Mouse (Mus musculus): ENCODE data around the gene Nt5c3. TPM values are rescaled to one million over a fixed set of nuclear protein-coding genes. Genes with fewer than 3 reads are reported as not detected.

The Nt5c3 gene
- polyA plus RNA-seq, 2 experiments, result 84.0 to 255 TPM

DNA sequence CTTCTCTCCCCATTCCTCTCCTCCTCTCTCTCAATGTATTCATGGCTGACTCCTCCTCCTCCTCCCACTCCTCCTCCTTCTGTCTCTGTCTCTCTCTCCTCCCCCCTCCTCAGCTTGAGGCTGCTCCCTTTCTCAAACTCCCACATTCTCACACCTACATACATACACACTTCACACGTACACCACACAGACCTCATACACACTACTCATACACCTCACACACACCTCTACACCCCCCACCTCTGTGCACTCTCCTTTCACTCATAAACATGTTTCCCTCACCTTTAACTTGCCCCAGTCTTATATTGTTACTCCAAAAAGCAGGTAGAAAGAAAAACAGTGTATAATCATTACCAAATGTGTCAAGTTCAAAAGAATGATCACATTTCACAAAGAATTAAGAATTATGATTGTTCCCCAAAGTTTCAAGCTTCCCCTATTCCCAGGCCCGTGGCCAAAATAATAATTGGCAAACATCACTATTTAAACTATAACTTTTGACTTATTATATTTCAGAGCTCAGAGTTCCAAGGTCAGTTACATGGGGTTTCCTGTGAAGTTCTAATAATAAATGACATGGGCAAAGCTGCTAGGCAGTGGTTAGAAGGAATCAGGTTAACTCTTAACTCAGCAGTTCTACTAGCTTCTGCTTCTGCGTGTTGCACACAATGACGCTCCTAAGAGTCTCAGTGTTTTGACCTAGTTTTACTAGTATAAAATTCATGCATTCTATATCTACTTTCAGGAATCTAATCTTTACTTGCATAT, 8.1 kb upstream of the Nt5c3 start:
- H3K4me2 ChIP-seq (ENCODE audit: low read depth), result no peak overlapping the region
- ATAC-seq (ENCODE audit: insufficient read depth) (no peak), DNase-seq (ENCODE audit: low read depth in 3 of 3, low spot score in 3 of 3) (no peak)
- 49% methylated on average over 4 of the region's 4 CpGs for WGBS (ENCODE audit: insufficient replicate concordance)
- no peaks in the 10 kb centered on the region for H3K36me3 ChIP-seq (replicated peaks; ENCODE audit: control insufficient read depth, insufficient read depth, low read depth)
- no peak overlapping the region for H3K27ac ChIP-seq
- H3K9ac ChIP-seq (replicated peaks), result no peak overlapping the region
- TF ChIP-seq EP300 (IDR thresholded peaks at IDR 0.05; ENCODE audit: low read depth), result no peak
- no peak for TF ChIP-seq CTCF (IDR thresholded peaks at IDR 0.05; ENCODE audit: low read depth)
- no peak overlapping the region for H3K4me3 ChIP-seq (ENCODE audit: insufficient read depth in 1 of 2, low read depth in 2 of 2, low read length in 2 of 2)
- no peaks in the 10 kb centered on the region; the same call in 1 of the 2 replicates for H3K27me3 ChIP-seq (ENCODE audit: control insufficient read depth, insufficient read depth, low read length)
- no peaks in the 10 kb centered on the region for H3K9me3 ChIP-seq (ENCODE audit: control insufficient read depth, low read length)
- H3K4me1 ChIP-seq (replicated peaks; ENCODE audit: control insufficient read depth in 2 of 2, insufficient read depth in 2 of 2, low read length in 1 of 2), result no peaks in the 10 kb centered on the region

DNA sequence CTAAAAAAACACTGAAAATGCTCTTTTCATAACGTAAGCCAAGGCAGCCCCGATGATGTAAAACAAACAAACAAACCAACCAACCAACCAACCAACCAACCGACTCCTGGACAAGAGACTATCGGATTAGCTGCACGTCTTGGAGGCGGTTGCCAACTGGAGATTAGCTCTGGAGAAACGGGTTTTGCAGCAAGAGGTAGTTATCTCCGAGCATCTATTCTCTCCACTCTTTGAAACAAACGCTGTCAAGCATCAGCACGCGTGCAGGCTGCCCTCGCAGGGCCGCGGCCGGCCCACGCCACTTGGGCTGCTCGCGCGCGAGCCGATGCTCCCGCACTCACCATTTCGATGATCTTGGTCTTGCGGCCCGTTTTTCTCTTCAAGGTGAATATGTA, 404 bp downstream of the Nt5c3 start:
- peak overlapping the region; percentile 89 for H3K4me2 ChIP-seq (ENCODE audit: low read depth)
- H3K4me1 ChIP-seq (replicated peaks; ENCODE audit: control insufficient read depth in 2 of 2, insufficient read depth in 2 of 2, low read length in 1 of 2), result peaks cover 38 to 42% of the 10 kb centered on the region in 2 experiments
- WGBS (ENCODE audit: insufficient replicate concordance), result under 1% methylated on average over 25 of the region's 25 CpGs
- peak overlapping the region; percentile 73 for H3K27ac ChIP-seq
- peak overlapping the region; percentile 96 for H3K9ac ChIP-seq (replicated peaks)
- peak in 2 of 3 experiments; percentile 61 to 63 for DNase-seq (ENCODE audit: low read depth in 3 of 3, low spot score in 3 of 3)
- H3K27me3 ChIP-seq (ENCODE audit: control insufficient read depth, insufficient read depth, low read length), result no peaks in the 10 kb centered on the region
- peak overlapping the region; percentile 76 to 92 for H3K4me3 ChIP-seq (ENCODE audit: insufficient read depth in 1 of 2, low read depth in 2 of 2, low read length in 2 of 2)
- peak; percentile 54 for ATAC-seq (ENCODE audit: insufficient read depth)
- TF ChIP-seq EP300 (IDR thresholded peaks at IDR 0.05; ENCODE audit: low read depth), result peak; percentile 59
- TF ChIP-seq CTCF (IDR thresholded peaks at IDR 0.05; ENCODE audit: low read depth), result no peak
- no peaks in the 10 kb centered on the region for H3K36me3 ChIP-seq (replicated peaks; ENCODE audit: control insufficient read depth, insufficient read depth, low read depth)
- H3K9me3 ChIP-seq (ENCODE audit: control insufficient read depth, low read length), result no peaks in the 10 kb centered on the region

GRCm38 (mm10) chr6:56920222-56921092, 3.3 kb downstream of the Nt5c3 start:
- peak overlapping the region; percentile 96 for H3K9ac ChIP-seq (replicated peaks)
- peak; percentile 67 for ATAC-seq (ENCODE audit: insufficient read depth)
- peak overlapping the region; percentile 67 to 92 for H3K4me3 ChIP-seq (ENCODE audit: insufficient read depth in 1 of 2, low read depth in 2 of 2, low read length in 2 of 2)

DNA sequence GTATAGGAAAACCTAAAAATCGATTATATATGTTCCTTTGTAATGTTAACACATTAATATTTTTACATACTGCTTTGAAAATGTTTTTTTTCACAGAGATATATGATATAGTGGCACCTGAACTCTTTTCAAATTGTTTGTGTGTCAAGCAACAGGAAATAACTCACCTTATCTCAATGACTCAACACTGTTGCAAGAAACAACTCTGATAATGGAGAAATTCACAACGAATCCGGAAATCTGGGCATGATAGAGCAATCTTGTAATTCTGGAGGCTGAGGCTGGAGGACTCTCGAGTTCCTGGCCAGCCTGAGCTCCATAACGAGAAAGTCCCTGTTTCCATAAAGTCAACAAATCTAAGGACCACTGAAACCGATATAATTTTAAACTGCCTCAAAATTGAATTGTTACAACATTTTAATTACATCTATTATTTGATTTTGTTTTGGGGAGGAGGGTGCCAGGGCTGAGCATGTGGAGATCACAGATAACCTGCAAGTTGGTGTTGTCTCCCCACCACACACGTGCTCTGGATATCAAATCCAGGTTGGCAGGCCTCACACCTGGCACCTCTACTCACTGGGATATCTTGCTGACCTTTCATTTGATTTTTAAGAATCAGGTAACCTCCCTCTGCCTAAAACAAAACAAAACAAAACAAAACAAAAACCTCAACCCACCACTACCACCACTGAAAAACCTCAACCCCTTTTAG, 4.2 kb downstream of the Nt5c3 start:
- DNase-seq (ENCODE audit: low read depth in 3 of 3, low spot score in 3 of 3), result peak in 1 of 3 experiments; percentile 47
- Histone ChIP-seq H3K9ac (replicated peaks) (peak overlapping the region; percentile 96), H3K4me1 (replicated peaks; ENCODE audit: control insufficient read depth in 2 of 2, insufficient read depth in 2 of 2, low read length in 1 of 2) (peaks cover 70 to 73% of the 10 kb centered on the region in 2 experiments), H3K36me3 (replicated peaks; ENCODE audit: control insufficient read depth, insufficient read depth, low read depth) (peaks cover 7% of the 10 kb centered on the region), H3K4me3 (ENCODE audit: insufficient read depth in 1 of 2, low read depth in 2 of 2, low read length in 2 of 2) (peak overlapping the region; percentile 67 to 92), H3K27ac (peak overlapping the region; percentile 99), H3K9me3 (ENCODE audit: control insufficient read depth, low read length) (no peaks in the 10 kb centered on the region; the same call in 1 of the 2 replicates), H3K4me2 (ENCODE audit: low read depth) (peak overlapping the region; percentile 89), H3K27me3 (ENCODE audit: control insufficient read depth, insufficient read depth, low read length) (no peaks in the 10 kb centered on the region)
- 20% methylated on average over 7 of the region's 7 CpGs for WGBS (ENCODE audit: insufficient replicate concordance)
- peak; percentile 57 for TF ChIP-seq EP300 (IDR thresholded peaks at IDR 0.05; ENCODE audit: low read depth)
- TF ChIP-seq CTCF (IDR thresholded peaks at IDR 0.05; ENCODE audit: low read depth), result no peak
- no peak for ATAC-seq (ENCODE audit: insufficient read depth)

More at GRCm38 (mm10) chr6:56920222-56921092, 3.3 kb downstream of the Nt5c3 start:
- peak; percentile 82 to 85 (median 84) for DNase-seq (ENCODE audit: low read depth in 3 of 3, low spot score in 3 of 3)
- no peaks in the 10 kb centered on the region for H3K9me3 ChIP-seq (ENCODE audit: control insufficient read depth, low read length)
- TF ChIP-seq CTCF (IDR thresholded peaks at IDR 0.05; ENCODE audit: low read depth), result no peak
- TF ChIP-seq EP300 (IDR thresholded peaks at IDR 0.05; ENCODE audit: low read depth), result peak; percentile 90
- H3K36me3 ChIP-seq (replicated peaks; ENCODE audit: control insufficient read depth, insufficient read depth, low read depth), result peaks cover 3% of the 10 kb centered on the region; the same call in 1 of the 2 replicates
- no peaks in the 10 kb centered on the region for H3K27me3 ChIP-seq (ENCODE audit: control insufficient read depth, insufficient read depth, low read length)
- 16% methylated on average over 12 of the region's 12 CpGs for WGBS (ENCODE audit: insufficient replicate concordance)
- peak overlapping the region; percentile 89 for H3K4me2 ChIP-seq (ENCODE audit: low read depth)
- H3K4me1 ChIP-seq (replicated peaks; ENCODE audit: control insufficient read depth in 2 of 2, insufficient read depth in 2 of 2, low read length in 1 of 2), result peaks cover 65 to 68% of the 10 kb centered on the region in 2 experiments
- peak overlapping the region; percentile 99 for H3K27ac ChIP-seq

Data from liver, embryonic 14.5 days (tissue).